Mouse (Mus musculus) cerebral cortex, adult 2 months (tissue): ENCODE data around the gene Bak1.

Source experiments
- WGBS: fragments of 180-500 bp; shearing (Covaris S2); methylation state at CpG from one replicate; pipeline ENCODE4 v1.1.7; 2018; 5-methylcytosine and 5-hydroxymethylcytosine counted together

Bak1 gene

DNA sequence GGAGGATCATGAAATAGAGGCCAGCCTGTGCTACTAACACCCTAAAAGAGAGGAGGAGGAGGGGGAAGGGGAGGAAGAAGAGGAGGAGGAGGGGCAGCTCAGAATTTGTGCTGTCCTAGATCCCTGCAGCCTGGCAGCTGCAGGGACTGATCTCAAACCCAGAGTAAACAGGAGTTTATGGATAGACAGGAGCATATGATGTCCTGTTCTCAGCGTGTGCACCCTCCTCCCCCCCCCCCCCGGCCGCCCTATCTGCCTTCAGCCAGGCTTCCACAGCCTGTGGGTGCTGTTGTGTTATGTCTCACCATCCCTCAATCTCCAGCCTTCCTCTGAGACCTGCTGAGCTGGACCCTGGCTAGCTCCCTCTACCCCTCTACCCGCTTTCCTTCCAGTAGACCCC lies at the start of gene Bak1:
TSS of gene Bak1 (minus strand) at position 101 of the 400 bp plus-strand sequence.
- 35% methylated on average over 4 of the region's 4 CpGs for WGBS

DNA sequence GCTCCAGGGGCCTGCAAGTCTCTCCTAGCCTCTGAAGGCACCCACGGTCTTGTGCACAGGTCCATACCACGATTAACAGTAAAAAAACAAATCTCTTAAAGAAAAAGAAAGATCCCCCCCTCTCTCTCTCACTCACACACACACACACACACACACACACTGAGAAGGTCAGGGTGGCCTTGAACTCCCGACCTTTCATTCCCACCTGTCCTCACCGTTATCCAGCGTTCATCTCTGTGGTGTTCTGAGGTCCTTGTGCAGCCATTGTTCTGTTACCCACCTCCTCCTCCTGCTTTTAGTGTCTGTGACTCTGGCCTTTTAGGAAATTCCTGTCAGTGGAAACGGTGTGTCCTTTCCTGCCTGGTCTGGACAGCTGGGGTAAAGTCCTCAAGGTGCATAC lies 49.7 kb upstream of the Bak1 start:
- WGBS = 86% methylated on average over 6 of the region's 6 CpGs

DNA sequence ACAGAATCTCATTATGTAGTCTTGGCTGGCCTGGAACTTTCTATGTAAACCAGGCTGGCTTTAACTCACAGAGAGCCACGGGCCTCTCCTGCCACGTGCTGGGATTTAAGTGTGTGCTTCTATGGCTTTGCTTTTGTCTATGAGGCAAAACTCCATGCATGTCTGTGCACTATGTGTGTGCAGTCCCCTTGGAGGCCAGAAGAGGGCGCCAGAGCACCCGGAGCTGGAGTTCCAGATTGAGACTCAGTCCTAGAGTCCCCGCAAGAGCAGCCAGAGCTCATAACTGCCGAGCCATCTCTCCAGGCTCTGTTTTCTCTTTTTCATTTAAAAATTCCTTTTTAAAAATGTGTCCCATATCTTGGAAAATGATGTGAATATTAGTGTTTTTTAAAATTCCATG lies 49.1 kb upstream of the Bak1 start:
- 86% methylated on average over 6 of the region's 6 CpGs for whole genome bisulfite sequencing

DNA sequence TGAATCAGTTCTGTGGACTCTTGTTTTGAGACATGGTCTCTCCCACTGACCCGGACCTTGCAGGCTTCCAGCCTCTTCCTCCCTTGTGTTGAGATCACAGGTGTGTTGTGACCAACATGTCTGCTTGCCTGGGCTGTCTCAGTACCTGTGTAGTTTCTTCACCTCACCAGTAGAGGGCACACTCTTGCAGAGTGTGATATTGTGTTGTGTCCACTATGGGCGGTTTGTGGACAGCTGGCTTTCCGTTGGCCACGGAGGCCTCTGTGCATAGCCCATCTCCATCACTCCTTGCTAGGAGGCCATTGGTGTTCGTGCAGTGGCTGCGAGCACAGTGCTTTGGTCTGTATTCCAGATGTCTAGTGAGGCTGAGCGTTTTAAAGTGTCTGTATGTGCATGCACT lies 48.3 kb upstream of the Bak1 start:
- WGBS = 96% methylated on average over 7 of the region's 7 CpGs

DNA sequence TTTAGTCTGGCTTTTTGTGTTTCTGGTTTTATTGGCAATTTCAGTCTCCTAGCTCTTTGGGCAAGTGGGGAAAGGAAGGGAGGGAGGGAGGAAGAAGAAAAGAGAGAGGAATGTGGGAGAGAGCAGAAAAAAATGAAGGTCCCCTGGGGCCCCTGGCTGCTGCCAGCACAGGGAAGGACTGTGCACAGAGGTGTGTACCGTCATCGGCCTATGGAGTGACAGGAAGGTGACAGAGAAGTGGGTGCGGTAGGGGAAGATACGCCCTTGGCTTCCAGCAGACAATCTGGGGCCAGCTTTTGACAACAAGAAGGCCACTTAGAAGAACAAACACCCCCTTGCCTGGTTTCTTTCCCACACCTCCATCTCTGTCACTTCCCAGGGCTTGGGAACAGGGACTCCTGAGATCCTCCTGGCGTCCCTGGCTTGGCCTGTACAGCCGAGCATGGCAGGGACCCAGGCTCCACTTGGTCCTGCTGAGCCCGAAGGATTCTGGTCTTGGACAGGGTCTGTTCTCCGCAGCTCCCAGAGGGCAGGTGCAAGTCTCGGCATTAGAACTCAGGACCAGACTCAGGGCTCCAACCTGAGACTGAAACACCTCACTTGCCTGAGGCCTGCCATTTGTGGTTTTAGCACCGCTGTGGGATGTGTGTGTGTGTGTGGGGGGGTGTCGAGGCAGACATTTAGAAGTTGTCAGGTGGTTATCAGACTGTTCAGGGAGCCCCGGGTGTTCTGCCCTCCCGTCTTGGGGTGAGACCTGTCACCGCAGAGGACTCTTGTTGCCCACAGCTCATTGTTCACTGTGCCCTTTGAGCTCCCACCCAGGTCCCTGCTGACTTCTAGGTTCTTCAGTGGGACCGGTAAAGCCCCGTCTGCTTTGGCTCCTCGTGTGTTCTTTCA lies 46.3 kb upstream of the Bak1 start:
- WGBS = 81% methylated on average over 17 of the region's 17 CpGs

DNA sequence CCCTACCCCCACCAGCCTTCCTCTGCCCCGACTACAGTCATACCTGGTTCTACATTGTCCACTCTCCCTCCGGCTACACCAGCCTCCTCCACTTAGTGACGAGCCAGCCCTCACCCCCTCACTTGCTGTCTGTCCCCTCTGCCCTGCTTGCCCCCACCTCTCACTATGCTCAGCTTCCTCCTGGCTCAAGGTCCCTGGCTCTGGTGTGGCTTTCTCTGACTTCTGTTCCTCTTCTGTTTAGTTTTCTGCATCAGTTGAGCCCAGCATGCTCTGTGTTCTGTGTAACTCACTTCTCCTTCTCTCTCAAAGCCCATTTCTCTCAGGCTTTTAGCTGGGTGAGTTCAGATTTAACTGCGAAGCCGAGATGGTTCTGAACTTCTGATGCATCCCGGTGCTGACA lies 45.4 kb upstream of the Bak1 start:
- WGBS = 77% methylated on average over 6 of the region's 6 CpGs

DNA sequence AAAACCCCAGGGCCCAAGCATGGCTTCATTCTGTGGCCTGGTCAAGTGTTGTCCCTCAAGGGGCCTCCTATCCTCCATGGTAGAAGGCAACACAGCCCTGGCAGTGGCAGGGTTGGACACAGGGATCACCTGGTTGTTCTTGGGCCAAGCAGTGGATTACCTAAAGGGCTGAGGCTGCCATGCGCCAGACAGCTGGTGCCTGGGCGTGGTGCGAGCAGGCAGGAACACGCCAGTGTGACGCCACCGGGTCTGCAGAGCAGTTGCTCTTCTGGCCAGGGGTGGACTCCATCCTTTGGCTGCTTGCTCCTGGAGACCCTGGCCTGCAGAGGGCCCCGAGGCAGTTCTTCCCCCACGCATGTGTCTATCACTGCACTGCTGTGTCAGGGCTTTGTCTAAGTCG lies 45.0 kb upstream of the Bak1 start:
- 81% methylated on average over 9 of the region's 9 CpGs for WGBS

DNA sequence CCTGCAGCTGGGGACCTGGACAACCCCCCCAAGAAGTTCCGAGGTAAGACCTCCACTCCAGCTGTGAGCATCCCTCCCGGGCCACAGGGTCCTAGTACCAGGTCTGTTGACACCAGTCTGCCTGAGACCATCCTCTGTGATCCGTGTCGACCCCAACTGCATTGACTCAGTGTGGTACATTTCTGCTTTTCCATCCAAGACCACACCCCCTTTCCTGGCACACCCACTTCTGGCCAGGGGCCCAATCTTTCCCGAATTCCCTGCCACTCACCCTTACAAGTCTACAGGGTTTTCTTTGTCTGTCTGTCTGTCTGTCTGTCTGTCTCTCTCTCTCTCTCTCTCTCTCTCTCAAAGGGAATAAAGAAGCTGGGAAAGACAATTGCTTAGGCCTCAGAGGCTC lies 44.3 kb upstream of the Bak1 start:
- 68% methylated on average over 5 of the region's 5 CpGs for WGBS

DNA sequence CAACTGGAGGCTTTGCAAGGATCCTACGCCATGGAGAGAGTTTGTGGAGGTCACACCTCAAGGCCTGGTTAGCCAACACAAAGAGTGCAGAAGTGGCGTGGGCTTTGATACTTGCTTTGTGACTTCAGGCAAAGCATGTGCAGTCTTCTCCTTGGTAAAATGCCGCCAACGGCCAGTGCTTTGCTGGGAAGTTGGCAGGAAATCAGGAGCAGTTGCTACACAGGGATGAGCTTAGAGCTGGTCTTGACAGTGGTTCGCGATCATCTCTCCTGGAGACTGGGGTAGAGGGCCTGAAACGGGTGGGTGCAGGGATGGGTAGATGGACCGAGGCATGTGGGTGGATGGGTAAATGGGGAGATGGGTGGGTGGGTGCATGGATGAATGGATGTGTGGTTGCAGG lies 43.6 kb upstream of the Bak1 start:
- WGBS = 67% methylated on average over 8 of the region's 8 CpGs

DNA sequence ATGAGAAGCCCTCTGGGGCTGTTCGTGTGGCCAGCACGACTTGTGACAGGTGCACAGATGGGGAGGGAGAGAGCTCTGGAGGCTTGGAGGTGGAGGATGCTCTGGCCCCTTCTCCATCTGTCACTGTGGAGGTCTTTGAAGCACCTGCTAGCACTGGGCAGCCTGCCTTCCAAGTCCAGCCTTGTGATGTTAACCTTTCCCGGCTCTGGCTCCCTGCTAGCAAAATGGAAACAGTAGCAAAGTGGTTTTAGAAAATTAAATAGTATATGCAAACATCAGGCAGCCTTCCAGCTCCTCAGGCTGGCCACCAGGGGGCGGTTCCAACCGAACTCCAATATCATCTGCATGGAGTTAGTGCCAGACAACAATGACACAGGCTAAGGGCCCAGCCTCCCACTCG lies 42.8 kb upstream of the Bak1 start:
- WGBS = 48% methylated on average over 6 of the region's 6 CpGs

DNA sequence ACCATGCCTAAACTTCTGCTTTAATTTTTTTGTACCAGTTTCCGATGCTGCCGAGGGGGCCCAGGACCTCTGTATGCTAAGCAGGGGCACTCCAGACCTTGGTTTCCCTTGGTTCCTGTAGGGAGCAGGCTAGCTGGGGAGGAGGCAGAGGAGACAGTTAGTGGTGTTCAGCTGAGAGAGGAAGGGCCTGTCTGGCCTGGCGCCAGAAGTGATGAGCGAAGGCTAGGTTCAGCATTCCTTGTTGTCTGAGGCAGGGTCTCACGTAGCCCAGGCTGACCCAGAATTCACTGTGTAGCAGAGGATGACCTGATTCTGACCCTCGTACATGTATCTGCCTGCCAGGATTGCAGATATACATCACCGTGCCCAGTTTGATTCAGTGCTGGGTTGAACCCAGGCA lies 42.1 kb upstream of the Bak1 start:
- 90% methylated on average over 7 of the region's 7 CpGs for WGBS

DNA sequence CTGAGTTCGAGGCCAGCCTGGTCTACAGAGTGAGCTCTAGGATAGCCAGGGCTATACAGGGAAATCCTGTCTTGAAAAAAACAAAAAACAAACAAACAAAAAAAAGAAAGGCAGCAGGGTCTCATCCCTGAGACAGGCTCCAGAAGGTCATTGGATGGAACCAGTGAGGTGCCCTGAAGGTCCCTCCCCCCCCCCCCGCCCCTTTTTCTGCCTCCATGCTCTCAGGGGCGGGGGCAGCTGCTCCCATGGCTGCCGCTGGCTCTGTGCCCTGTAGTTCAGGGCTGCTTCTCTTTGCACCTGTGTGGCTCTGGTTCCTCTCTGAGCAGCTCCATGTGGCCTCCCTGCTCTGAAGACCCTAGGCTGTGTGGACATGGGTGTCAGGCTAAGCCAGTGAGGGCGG lies 40.3 kb upstream of the Bak1 start:
- WGBS = 78% methylated on average over 5 of the region's 5 CpGs

DNA sequence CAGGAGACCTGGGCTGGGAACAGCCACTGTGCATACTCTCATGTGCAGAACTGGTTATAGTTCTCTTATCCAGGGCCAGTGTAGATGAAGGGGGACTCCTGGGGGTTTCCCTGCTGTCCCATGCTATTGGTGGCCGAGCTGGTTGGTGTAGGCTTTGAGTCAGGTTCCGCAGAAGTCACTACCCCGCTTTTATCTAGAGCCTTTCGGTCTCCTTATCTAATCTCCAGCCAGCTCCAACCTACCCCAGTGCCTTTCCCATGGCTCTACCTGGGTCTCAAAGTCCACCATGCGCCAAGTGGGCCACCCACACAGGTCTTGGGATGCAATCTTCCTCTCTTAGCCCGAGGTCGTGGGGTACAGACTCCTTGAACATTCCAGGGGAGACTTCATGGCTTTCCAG lies 37.3 kb upstream of the Bak1 start:
- 91% methylated on average over 7 of the region's 7 CpGs for WGBS

DNA sequence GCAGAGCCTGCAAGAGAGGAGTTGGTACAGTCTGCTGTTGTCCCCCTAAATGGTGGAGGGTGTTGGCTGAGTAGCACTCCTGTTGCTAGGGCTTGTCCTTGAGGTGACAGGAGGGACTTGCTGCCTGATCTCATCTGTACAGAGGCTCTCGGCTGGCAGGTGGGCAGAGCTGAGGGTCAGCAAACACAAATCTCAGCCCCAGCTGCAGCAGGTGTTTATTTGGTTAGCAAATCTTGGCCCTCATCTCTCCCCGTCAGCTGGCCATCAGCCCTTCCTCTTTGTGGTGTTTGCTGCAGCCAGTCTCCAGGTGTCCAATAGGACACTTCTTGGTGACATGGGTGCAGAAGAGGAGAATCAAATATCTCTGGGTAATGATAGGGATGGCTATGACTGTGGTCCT lies 35.4 kb upstream of the Bak1 start:
- WGBS = 84% methylated on average over 2 of the region's 2 CpGs

DNA sequence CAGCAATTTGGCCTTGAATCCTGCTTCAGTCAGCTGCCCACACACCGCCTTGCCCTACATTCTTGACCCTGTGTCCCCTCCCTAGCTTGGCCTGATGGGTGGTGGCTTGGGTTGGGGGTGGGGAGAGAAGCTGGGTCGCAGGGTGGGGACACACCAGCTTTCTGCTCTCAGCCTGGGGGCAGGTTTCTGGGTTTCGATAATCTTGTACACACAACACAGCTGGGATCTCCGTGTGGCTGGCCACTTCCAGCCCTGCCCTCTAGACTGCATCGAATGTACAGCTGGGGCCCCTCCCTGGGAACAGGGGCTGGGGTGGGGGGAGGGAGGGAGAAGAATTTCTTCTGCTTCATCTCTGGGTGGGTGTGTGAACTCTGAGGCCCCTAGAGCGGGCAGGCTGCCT lies 34.9 kb upstream of the Bak1 start:
- 72% methylated on average over 6 of the region's 6 CpGs for WGBS

DNA sequence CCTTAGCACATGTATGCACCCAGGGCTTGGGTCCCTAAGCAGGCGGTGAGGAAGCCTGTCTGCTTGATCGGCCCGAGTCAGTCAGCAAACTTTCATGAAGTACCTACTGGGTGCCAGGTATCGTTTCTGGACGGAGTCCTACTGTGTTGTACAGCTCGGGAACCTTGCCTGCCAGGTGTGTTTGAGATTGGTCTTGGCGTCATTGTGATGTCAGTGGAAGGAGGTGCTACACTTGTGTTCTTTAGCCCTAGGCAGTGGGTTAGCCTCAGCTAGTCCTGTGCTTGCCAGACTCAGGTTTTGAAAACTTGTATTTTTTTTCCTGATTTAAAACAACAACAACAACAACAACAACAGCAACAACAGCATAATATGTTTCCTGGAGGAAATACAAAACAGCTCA lies 33.9 kb upstream of the Bak1 start:
- 96% methylated on average over 7 of the region's 7 CpGs for WGBS

DNA sequence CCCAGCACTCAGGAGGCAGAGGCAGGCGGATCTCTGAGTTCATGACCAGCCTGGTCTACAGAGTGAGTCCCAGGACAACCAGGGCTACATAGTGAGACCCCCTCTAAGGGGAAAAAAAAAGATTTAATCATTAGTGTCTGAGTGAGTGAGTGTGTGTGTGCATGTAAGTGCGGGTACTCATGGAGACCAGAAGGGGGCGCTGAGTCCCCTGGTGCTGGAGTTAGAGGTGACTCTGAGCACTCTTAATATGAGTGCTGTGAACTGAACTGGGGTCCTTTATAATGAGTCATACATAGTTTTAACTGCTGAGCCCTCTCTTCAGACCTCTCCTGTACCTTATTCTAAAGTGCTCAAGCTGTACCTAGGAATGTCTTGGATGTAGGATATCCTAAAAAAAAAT lies 32.9 kb upstream of the Bak1 start:
- WGBS = 92% methylated on average over 3 of the region's 3 CpGs

DNA sequence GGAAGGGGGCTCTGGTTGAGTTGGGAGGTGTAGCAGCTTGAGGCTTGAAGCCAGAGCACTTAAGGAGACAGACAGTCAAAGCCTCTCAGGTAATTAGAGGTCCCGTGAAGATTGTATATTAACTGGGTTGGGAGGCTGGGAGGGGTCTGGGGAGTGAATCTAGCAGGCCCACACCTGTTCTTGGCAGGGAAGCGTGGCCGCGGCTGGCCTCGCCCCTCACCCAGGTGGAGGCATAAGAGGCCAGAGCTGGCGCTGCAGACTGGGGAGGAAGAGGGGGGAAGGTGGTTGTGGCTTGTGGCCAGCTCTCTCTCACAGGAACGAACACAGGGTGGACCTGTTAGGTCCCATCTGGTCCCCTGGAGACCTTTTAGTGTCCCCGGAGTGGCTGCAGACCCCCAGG lies 31.9 kb upstream of the Bak1 start:
- WGBS = 88% methylated on average over 8 of the region's 8 CpGs

DNA sequence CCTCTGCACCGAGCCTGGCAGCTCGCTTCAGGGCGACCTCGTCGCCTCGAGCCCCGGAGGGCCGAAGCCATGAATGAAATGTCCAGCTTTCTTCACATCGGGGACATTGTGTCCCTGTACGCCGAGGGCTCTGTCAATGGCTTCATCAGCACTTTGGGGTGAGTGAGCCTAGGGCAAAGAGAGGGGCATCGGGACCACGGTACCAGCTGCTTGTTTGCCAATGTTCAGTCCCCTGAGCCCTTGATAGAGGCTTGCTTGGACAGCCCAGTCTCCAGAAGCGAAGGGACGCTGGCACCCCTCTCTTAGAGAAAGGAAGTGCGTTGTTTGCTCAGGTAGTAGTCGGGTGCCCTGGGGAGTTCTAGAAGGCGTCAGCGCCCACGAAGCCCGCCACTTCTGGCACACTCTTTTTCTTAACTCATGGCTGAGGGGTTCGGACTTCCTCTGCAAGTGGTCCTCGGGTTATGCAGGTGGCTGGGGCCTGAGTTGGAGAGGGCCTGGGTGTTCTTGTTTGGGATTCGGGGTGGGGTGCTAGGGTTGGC lies 28.8 kb upstream of the Bak1 start:
- WGBS = 8% methylated on average over 24 of the region's 24 CpGs

DNA sequence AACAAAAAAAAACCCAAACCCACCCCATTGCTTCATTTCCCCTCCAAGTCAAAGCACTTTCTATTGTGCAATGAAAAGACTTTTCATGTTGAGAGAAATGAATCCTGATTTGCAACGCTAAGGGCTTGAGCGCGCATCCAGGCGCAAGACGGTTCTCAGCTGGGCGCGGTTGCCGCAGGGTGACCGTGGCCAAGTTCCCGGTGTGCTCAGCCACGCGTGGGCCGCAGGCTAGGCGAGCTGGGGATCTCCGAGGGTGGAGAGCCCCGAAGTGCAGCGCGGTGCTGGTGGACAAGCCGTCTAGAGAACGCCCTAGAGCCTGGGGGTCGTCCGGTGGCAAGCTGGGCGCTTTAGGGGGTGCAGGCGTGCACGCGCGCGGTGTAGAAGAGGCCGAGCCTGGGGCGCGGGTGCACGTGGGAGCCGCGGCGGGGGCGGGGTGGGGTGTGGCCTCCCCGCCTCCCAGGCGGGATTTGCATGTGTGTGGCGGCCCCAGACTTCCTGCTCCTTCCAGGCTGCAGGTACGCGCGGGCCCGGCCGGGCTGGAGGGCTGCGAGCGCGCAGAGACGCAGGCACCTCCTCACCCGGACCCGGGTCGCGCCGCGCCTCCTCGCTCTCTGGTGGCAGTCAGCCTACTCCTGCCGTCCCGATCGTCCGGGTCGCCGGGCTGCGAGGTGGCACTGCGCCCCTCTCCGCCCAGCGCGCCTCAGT lies 28.2 kb upstream of the Bak1 start, which contains the start of gene Itpr3:
TSS of gene Itpr3 (plus strand) at position 493 of the 705 bp plus-strand sequence.
- WGBS = under 1% methylated on average over 59 of the region's 66 CpGs

DNA sequence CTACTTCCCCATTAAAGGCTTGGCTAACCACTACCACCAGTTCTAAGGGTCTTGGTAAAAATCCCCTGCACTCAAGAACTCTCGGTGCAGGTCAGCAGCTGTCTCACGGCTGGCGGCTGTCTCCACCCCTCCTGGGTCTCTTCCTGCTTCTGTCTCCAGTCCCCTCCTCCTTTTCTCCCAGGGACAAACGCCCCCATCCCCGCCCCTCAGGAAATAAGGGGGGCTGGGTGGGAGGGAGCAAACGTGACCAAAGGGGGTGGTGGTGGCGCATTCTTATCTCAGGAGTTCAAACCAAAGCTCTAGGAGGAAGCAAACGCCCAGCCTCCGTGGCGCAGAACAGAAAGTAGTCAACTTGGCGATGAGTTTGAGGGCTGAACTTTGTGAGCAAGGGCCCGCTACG lies 27.4 kb upstream of the Bak1 start:
- WGBS = 2% methylated on average over 13 of the region's 13 CpGs

DNA sequence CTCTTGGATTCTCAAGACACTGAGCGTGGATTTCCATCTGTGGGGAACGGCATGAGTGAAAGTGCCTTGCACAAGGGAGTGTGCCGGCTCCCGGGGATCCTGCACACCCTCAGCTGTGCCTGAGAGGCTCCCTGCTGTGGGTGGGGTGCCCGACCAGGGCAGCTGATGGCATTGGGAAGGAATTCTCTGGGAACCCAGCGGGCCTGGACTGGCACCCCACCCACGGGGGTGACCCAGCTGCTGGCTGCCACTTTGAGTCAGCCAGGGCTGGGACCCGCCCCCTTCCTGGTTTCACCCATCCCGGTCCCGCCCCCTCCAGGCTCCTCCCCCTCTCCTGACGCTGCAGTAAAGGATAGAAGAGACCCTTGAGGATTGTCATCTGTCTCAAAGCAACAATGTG lies 22.7 kb upstream of the Bak1 start:
- WGBS = 39% methylated on average over 11 of the region's 11 CpGs

DNA sequence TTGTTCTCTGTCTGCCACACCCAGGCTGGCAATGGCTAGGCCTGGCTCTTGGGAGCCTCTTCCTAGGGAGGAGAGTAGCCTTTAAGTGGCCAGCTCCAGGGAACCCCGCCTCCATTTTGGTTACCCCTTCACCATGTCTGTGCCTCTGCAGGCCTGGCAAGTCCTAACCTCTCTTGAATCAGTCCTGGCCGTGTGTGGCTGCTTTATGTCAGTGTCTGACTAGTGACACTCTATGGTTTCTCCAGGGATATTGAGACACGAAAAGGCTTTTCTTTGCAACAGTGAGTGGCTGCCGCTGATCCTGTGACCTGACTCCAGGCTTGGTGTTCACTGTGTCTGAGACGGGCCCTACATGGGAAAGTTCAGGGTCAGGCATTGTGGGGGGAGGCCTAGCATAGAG lies 22.0 kb upstream of the Bak1 start:
- 89% methylated on average over 5 of the region's 5 CpGs for WGBS
